Mouse (Mus musculus) forebrain, embryonic 14.5 days (tissue): ENCODE data around the gene Nav2. TPM values are rescaled to one million over a fixed set of nuclear protein-coding genes. Genes with fewer than 3 reads are reported as not detected.

Experiments
- ATAC-seq: fragments of 200-750 bp; cut with Nextera tagmentation; 2 replicates; pipeline ENCODE4 v1.8.0; 2017; ENCODE audit warnings: mild to moderate bottlenecking, moderate library complexity
- DNase-seq: peaks from one replicate; pipeline ENCODE4 v3.0.0-alpha.2; 2015; ENCODE audit warnings: low spot score
- H3K27ac ChIP-seq: fragments of 300-500 bp; sonication (generic); 2 replicates; pipeline ENCODE4 v1.5.1; 2014; ENCODE audit warnings: low read depth, mild to moderate bottlenecking, control low read depth, low read length, moderate library complexity
- H3K27me3 ChIP-seq: fragments of 300-500 bp; sonication (generic); replicated peaks from 2 replicates; pipeline ENCODE4 v1.6.1; 2014; ENCODE audit warnings: low read length, control low read depth, mixed read lengths; ENCODE audit not compliant: control insufficient read depth, insufficient read depth
- H3K36me3 ChIP-seq: fragments of 300-500 bp; sonication (generic); 2 replicates; pipeline ENCODE4 v1.6.1; 2014; ENCODE audit warnings: low read length, control low read depth; ENCODE audit not compliant: control insufficient read depth, insufficient read depth
- H3K4me1 ChIP-seq: fragments of 300-500 bp; sonication (generic); 2 replicates; pipeline ENCODE4 v1.6.1; 2014; ENCODE audit warnings: antibody characterized with exemption, low read length, control low read depth; ENCODE audit not compliant: control insufficient read depth, insufficient read depth
- H3K4me2 ChIP-seq: fragments of 300-500 bp; sonication (generic); 2 replicates; pipeline ENCODE4 v1.6.1; 2014; ENCODE audit warnings: mild to moderate bottlenecking, control low read depth, low read length
- H3K4me3 ChIP-seq: fragments of 300-500 bp; sonication (generic); 2 replicates; pipeline ENCODE4 v1.5.1; 2014; ENCODE audit warnings: low read depth, low read length, control low read depth
- H3K9ac ChIP-seq: fragments of 300-500 bp; sonication (generic); 2 replicates; pipeline ENCODE4 v1.6.1; 2014; ENCODE audit warnings: mild to moderate bottlenecking, low read length, control low read depth, moderate library complexity
- H3K9me3 ChIP-seq: fragments of 300-500 bp; sonication (generic); replicated peaks from 2 replicates; pipeline ENCODE4 v1.6.1; 2016; ENCODE audit warnings: low read length, control low read depth, mixed read lengths; ENCODE audit not compliant: control insufficient read depth
- WGBS: fragments of 180-500 bp; shearing (Covaris S2); extraction: QIAGEN DNeasy Blood & Tissue Kit; methylation state at CpG from one replicate; pipeline ENCODE4 v1.1.7; 2014; 5-methylcytosine and 5-hydroxymethylcytosine counted together
- polyA plus RNA-seq: library from polyadenylated mRNA; unstranded; fragments of >200 nt; fragmentation: Nextera tagmentation; extraction: Ambion mirVana; gene quantifications from 2 replicates; pipeline ENCODE4 v1.2.1, GENCODE M21; 2014

The Nav2 gene
- polyA plus RNA-seq, 1 experiment from 2014 or later: 6.3 TPM

DNA sequence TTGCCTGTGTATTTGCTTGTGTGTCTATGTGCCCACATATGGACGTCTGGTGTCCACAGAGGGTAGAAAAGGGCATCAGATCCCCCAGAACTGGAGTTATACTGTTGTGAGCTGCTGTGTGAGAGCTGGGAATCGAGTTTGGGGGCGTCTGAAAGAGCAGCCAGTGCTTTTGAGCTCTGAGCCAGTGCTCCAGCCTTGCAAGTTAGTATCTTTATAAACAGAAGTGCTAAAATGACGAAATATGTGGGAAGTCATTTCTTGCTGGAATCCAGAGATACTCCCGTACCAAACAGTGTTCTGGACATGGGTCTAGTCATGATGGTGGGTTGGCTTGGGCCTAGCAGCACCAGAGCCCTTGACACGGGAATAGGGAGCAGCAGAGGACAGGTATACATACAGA lies 13.8 kb upstream of the Nav2 start:
- H3K27ac ChIP-seq: no peak overlapping the region
- peaks cover 7% of the 10 kb centered on the region; the same call in 1 of the 2 replicates for H3K27me3 ChIP-seq
- DNase-seq (no peak), ATAC-seq (no peak)
- H3K9ac ChIP-seq: no peak overlapping the region
- H3K4me3 ChIP-seq: no peak overlapping the region
- H3K9me3 ChIP-seq: no peaks in the 10 kb centered on the region
- no peaks in the 10 kb centered on the region for H3K36me3 ChIP-seq
- WGBS: 80% methylated on average over 6 of the region's 6 CpGs
- H3K4me1 ChIP-seq: peaks cover 20% of the 10 kb centered on the region
- H3K4me2 ChIP-seq: no peak overlapping the region

DNA sequence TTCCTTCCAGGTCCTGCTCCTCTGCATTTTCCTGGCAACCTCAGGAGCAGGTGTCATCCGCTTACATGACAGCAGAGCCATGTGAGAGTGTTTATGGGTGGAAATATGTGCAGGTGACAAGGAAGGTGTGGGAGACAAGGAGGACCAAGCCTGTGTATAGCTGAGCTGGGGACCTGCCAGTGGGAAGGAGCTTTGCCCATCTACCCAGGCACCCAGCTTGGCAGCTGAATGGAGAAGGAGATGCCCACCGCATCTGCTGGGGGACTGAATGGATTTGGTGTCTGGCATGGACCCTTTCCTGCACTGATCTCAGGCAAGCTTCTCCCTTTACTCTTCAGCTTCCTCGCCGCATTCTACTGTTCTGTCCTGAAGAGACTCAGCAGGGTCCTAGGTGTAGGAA lies 13.0 kb upstream of the Nav2 start:
- no peaks in the 10 kb centered on the region for H3K9me3 ChIP-seq
- ATAC-seq: no peak
- H3K4me1 ChIP-seq: peaks cover 20% of the 10 kb centered on the region
- no peak overlapping the region for H3K27ac ChIP-seq
- no peak for DNase-seq
- H3K4me2 ChIP-seq: no peak overlapping the region
- 84% methylated on average over 4 of the region's 4 CpGs for WGBS
- peaks cover 7% of the 10 kb centered on the region; the same call in 1 of the 2 replicates for H3K27me3 ChIP-seq
- H3K9ac ChIP-seq: no peak overlapping the region
- H3K4me3 ChIP-seq: no peak overlapping the region
- no peaks in the 10 kb centered on the region for H3K36me3 ChIP-seq

DNA sequence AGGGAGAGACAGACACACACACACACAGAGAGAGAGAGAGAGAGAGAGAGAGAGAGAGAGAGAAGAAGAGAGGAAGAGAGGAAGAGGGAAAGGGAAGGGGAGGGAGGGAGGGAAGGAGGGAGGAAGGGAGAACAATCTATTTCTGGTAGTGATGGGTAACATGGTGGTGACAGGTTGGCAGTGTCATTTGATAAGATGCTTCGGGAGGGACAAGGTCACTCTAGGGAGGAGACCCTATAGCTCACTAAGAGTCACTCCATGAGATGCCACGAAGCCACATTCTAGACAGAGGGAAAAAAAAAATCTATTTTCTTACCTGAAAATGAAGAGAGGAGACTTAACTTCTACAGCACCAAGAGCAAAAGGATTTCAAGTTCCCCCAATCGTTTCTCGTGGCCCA lies 12.5 kb upstream of the Nav2 start:
- H3K9ac ChIP-seq: no peak overlapping the region
- 82% methylated on average over 4 of the region's 4 CpGs for WGBS
- no peak overlapping the region for H3K27ac ChIP-seq
- H3K4me3 ChIP-seq: no peak overlapping the region
- H3K4me1 ChIP-seq: peaks cover 17% of the 10 kb centered on the region
- no peak overlapping the region for H3K4me2 ChIP-seq
- DNase-seq (no peak), ATAC-seq (no peak)
- H3K27me3 ChIP-seq: peaks cover 7% of the 10 kb centered on the region; the same call in 1 of the 2 replicates
- H3K9me3 ChIP-seq: no peaks in the 10 kb centered on the region
- H3K36me3 ChIP-seq: no peaks in the 10 kb centered on the region

DNA sequence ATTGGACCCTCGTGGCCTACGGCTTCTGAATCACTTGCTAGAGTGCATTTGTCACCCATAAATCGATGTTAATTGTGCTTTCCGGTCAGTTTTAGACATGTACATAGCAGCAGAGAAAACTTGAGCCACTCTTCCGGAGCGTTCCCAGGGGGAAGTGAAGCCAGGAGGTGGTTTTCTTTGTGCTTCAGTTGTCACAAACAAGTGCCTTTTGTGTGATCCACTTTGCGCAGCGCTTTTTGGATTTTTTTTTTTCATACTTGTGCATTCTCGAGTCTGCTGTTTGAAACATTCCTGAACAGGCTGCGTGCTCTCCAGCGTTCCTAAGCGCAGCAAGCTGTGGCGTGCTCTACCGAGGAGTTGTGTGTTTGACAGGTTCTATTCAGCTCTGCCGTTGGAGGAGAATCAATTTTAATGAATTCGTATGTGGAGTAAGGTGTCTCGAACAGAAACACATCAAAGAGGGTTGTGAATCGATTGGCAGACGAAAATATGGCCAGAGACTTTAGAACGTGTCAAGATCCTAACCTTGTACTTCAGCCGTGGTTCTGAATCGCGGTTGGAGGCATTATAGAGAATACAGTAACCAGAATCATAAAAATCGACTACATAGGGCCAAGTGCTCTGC lies 10.9 kb upstream of the Nav2 start:
- DNase-seq (peak; percentile 76), ATAC-seq (peak; percentile 56)
- peak overlapping the region; percentile 27; the same call in 1 of the 2 replicates for H3K27ac ChIP-seq
- H3K36me3 ChIP-seq: no peaks in the 10 kb centered on the region
- H3K27me3 ChIP-seq: peaks cover 7% of the 10 kb centered on the region; the same call in 1 of the 2 replicates
- WGBS: 11% methylated on average over 24 of the region's 24 CpGs
- H3K9ac ChIP-seq: no peak overlapping the region
- H3K4me2 ChIP-seq: peak overlapping the region; percentile 24; the same call in 1 of the 2 replicates
- no peaks in the 10 kb centered on the region for H3K9me3 ChIP-seq
- no peak overlapping the region for H3K4me3 ChIP-seq
- peaks cover 14% of the 10 kb centered on the region for H3K4me1 ChIP-seq

GRCm38 (mm10) chr7:48898416-48898815 lies 10.1 kb upstream of the Nav2 start:
- Histone ChIP-seq H3K27ac (no peak overlapping the region), H3K9ac (no peak overlapping the region), H3K9me3 (no peaks in the 10 kb centered on the region), H3K4me3 (no peak overlapping the region), H3K36me3 (no peaks in the 10 kb centered on the region), H3K4me2 (no peak overlapping the region), H3K4me1 (peaks cover 18% of the 10 kb centered on the region), H3K27me3 (peaks cover 7% of the 10 kb centered on the region)
- DNase-seq: no peak
- 64% methylated on average over 9 of the region's 9 CpGs for WGBS
- no peak for ATAC-seq

DNA sequence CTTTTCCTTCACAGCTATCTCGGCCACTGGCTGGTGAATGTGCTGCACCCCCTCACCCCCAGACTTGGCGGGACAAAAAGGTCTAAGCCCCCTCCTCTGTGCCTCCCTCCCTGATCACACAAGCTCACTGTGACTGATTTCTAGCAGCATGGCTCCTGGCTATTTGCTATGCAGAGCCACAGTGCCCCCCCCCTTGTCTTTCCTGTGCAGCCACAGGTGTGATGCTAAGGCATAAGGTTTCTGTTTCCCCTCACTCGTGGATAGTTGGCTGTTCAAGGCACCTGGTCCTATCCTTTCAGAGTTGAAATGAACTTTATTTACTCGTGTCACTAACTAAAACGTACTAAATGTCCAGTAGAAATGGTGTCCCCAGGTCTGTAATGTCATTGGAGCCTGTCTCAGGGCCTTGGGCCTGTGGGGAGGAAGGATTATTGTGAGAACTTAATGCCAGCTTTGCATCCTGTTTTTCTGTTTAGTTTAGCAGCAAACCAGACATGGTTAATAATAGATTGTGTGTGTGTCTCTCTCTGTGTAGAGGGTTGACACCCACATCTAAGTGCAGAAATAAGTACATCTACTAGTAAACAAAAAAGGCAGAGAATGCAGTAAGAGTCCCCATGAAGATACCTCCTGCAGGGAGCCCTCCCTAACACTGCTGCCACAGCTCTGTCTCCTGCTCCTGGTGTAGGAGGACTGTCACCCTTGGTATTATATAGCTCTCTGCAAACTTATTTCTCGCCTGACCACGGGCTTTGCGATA lies 7.9 kb upstream of the Nav2 start:
- H3K9ac ChIP-seq: no peak overlapping the region
- ATAC-seq (no peak), DNase-seq (no peak)
- no peak overlapping the region for H3K27ac ChIP-seq
- peaks cover 18% of the 10 kb centered on the region for H3K4me1 ChIP-seq
- no peak overlapping the region for H3K4me2 ChIP-seq
- H3K4me3 ChIP-seq: no peak overlapping the region
- WGBS: 74% methylated on average over 8 of the region's 8 CpGs
- H3K36me3 ChIP-seq: no peaks in the 10 kb centered on the region
- no peaks in the 10 kb centered on the region for H3K9me3 ChIP-seq
- peaks cover 7% of the 10 kb centered on the region for H3K27me3 ChIP-seq

- Histone ChIP-seq H3K9ac (no peak overlapping the region), H3K9me3 (no peaks in the 10 kb centered on the region), H3K4me3 (no peak overlapping the region), H3K4me1 (peaks cover 11% of the 10 kb centered on the region), H3K36me3 (no peaks in the 10 kb centered on the region), H3K27me3 (peaks cover 4% of the 10 kb centered on the region), H3K4me2 (no peak overlapping the region), H3K27ac (no peak overlapping the region)
- ATAC-seq (peak; percentile 82), DNase-seq (peak; percentile 37)
- WGBS: 3% methylated on average over 2 of the region's 2 CpGs
These were observed 6.1 kb upstream of the Nav2 start for GRCm38 (mm10) chr7:48902454-48902853.

DNA sequence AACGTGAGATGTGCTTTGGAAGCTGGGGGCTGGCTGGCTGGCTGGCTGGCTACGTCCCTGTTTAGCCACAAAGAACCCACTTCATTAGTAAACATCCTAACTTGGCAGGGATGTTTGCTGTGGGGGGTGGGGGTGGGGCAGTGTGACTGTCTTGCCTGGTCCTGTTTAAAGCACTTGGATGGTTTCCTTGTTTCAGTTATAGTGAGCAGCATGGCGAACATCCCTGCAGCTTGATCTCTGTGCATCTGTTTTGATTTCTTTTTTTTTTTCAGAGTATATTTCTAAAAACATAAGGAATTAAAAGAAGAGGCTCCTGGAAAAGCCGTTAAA lies 791 bp downstream of the Nav2 start:
- DNase-seq (peak; percentile 54), ATAC-seq (peak; percentile 67; the same call in 1 of the 2 replicates)
- no peaks in the 10 kb centered on the region for H3K9me3 ChIP-seq
- H3K36me3 ChIP-seq: no peaks in the 10 kb centered on the region
- 0 out of 2 replicates have a peak, but pooled peaks cover 4% of the 10 kb centered on the region for H3K27me3 ChIP-seq
- no peak overlapping the region for H3K4me2 ChIP-seq
- H3K4me1 ChIP-seq: peaks cover 22% of the 10 kb centered on the region
- H3K27ac ChIP-seq: no peak overlapping the region
- 32% methylated on average over 4 of the region's 4 CpGs for WGBS
- no peak overlapping the region for H3K9ac ChIP-seq
- H3K4me3 ChIP-seq: no peak overlapping the region

- peak; percentile 66 for DNase-seq
- no peak overlapping the region for H3K4me3 ChIP-seq
- H3K4me2 ChIP-seq: no peak overlapping the region
- H3K9me3 ChIP-seq: no peaks in the 10 kb centered on the region
- ATAC-seq: peak; percentile 56; the same call in 1 of the 2 replicates
- H3K27ac ChIP-seq: no peak overlapping the region
- no peak overlapping the region for H3K9ac ChIP-seq
- 0 out of 2 replicates have a peak, but pooled peaks cover 4% of the 10 kb centered on the region for H3K27me3 ChIP-seq
- H3K36me3 ChIP-seq: no peaks in the 10 kb centered on the region
- whole genome bisulfite sequencing: 12% methylated on average over 6 of the region's 6 CpGs
- peaks cover 22% of the 10 kb centered on the region for H3K4me1 ChIP-seq
These were observed 1.8 kb downstream of the Nav2 start for GRCm38 (mm10) chr7:48910282-48910681.
